Mouse (Mus musculus) midbrain, embryonic 11.5 days (tissue): ENCODE results near the gene Gna14. TPM values are rescaled to one million over a fixed set of nuclear protein-coding genes. Genes with fewer than 3 reads are reported as not detected.
A peak's percentile ranks its signal among the peaks of the same experiment; 100 is the strongest.

Experiments
- ATAC-seq: fragments of 200-750 bp; cut with Nextera tagmentation; 2 replicates; pipeline ENCODE4 v1.8.0; 2017; ENCODE audit warnings: moderate TSS enrichment, moderate library complexity; ENCODE audit not compliant: low FRiP score
- DNase-seq: peaks from one replicate; pipeline ENCODE4 v3.0.0; 2015; ENCODE audit warnings: low spot score; ENCODE audit errors: missing footprints
- H3K27ac ChIP-seq: fragments of 300-500 bp; sonication (generic); 2 replicates; pipeline ENCODE4 v1.5.1; 2014; ENCODE audit warnings: low read depth, low read length
- H3K27me3 ChIP-seq: fragments of 300-500 bp; sonication (generic); 2 replicates; pipeline ENCODE4 v1.6.1; 2014; ENCODE audit warnings: mild to moderate bottlenecking, low read length, moderate library complexity, mixed read lengths; ENCODE audit not compliant: control insufficient read depth, insufficient read depth
- H3K36me3 ChIP-seq: fragments of 300-500 bp; sonication (generic); 2 replicates; pipeline ENCODE4 v1.6.1; 2014; ENCODE audit warnings: mild to moderate bottlenecking, low read length, moderate library complexity, mixed read lengths; ENCODE audit not compliant: control insufficient read depth, insufficient read depth
- H3K4me1 ChIP-seq: fragments of 300-500 bp; sonication (generic); 2 replicates; pipeline ENCODE4 v1.6.1; 2014; ENCODE audit warnings: low read length; ENCODE audit not compliant: control insufficient read depth, insufficient read depth
- H3K4me2 ChIP-seq: fragments of 300-500 bp; sonication (generic); 2 replicates; pipeline ENCODE4 v1.6.1; 2014; ENCODE audit warnings: mild to moderate bottlenecking, moderate library complexity
- H3K4me3 ChIP-seq: fragments of 300-500 bp; sonication (generic); 2 replicates; pipeline ENCODE4 v1.5.1; 2014; ENCODE audit warnings: low read depth, low read length
- H3K9ac ChIP-seq: fragments of 300-500 bp; sonication (generic); 2 replicates; pipeline ENCODE4 v1.6.1; 2014; ENCODE audit warnings: low read length
- H3K9me3 ChIP-seq: fragments of 300-500 bp; sonication (generic); 2 replicates; pipeline ENCODE4 v1.6.1; 2016; ENCODE audit warnings: low read length; ENCODE audit not compliant: control insufficient read depth
- WGBS: fragments of 180-500 bp; shearing (Covaris S2); extraction: QIAGEN DNeasy Blood & Tissue Kit; methylation state at CpG from one replicate; pipeline ENCODE4 v1.1.7; 2014; 5-methylcytosine and 5-hydroxymethylcytosine counted together
- polyA plus RNA-seq: library from polyadenylated mRNA; unstranded; fragments of >200 nt; fragmentation: Nextera tagmentation; extraction: Ambion mirVana; gene quantifications from 2 replicates; pipeline ENCODE4 v1.2.1, GENCODE M21; 2014

Gna14 gene
- polyA plus RNA-seq, 1 experiment from 2014 or later = 0.18 TPM

GRCm38 (mm10) chr19:16580501-16580900 is 144.9 kb downstream of the Gna14 start:
- H3K9me3 ChIP-seq = no peaks in the 10 kb centered on the region
- no peak overlapping the region for H3K4me2 ChIP-seq
- H3K4me1 ChIP-seq = no peaks in the 10 kb centered on the region
- DNase-seq (no peak), ATAC-seq (no peak)
- no peak overlapping the region for H3K9ac ChIP-seq
- 95% methylated on average over 8 of the region's 8 CpGs for WGBS
- no peak overlapping the region for H3K27ac ChIP-seq
- no peaks in the 10 kb centered on the region for H3K27me3 ChIP-seq
- H3K4me3 ChIP-seq = no peak overlapping the region
- H3K36me3 ChIP-seq = no peaks in the 10 kb centered on the region

- WGBS = 93% methylated on average over 7 of the region's 7 CpGs
Observed at GRCm38 (mm10) chr19:16584546-16584945, 149.0 kb downstream of the Gna14 start.

GRCm38 (mm10) chr19:16585379-16585778 is 149.8 kb downstream of the Gna14 start:
- H3K4me2 ChIP-seq = no peak overlapping the region
- no peaks in the 10 kb centered on the region for H3K36me3 ChIP-seq
- no peaks in the 10 kb centered on the region for H3K4me1 ChIP-seq
- H3K4me3 ChIP-seq = no peak overlapping the region
- peak; percentile 86 for DNase-seq
- no peak overlapping the region for H3K27ac ChIP-seq
- no peak for ATAC-seq
- H3K9ac ChIP-seq = no peak overlapping the region
- WGBS = 8% methylated on average over 3 of the region's 3 CpGs
- no peaks in the 10 kb centered on the region for H3K9me3 ChIP-seq
- H3K27me3 ChIP-seq = no peaks in the 10 kb centered on the region

More at GRCm38 (mm10) chr19:16584546-16584945, 149.0 kb downstream of the Gna14 start:
- Histone ChIP-seq H3K27ac (no peak overlapping the region), H3K27me3 (no peaks in the 10 kb centered on the region), H3K9ac (no peak overlapping the region), H3K4me2 (no peak overlapping the region), H3K4me1 (no peaks in the 10 kb centered on the region), H3K4me3 (no peak overlapping the region), H3K36me3 (no peaks in the 10 kb centered on the region), H3K9me3 (no peaks in the 10 kb centered on the region)
- DNase-seq (no peak), ATAC-seq (no peak)

GRCm38 (mm10) chr19:16593256-16593974 is 157.9 kb downstream of the Gna14 start:
- Histone ChIP-seq H3K9ac (no peak overlapping the region), H3K36me3 (no peaks in the 10 kb centered on the region), H3K27ac (no peak overlapping the region), H3K4me2 (no peak overlapping the region), H3K9me3 (no peaks in the 10 kb centered on the region), H3K4me1 (no peaks in the 10 kb centered on the region), H3K4me3 (no peak overlapping the region), H3K27me3 (no peaks in the 10 kb centered on the region)
- no peak for ATAC-seq
- no peak for DNase-seq
- WGBS = 89% methylated on average over 7 of the region's 7 CpGs

- H3K4me1 ChIP-seq = no peaks in the 10 kb centered on the region
- H3K9ac ChIP-seq = no peak overlapping the region
- DNase-seq (no peak), ATAC-seq (no peak)
- no peak overlapping the region for H3K4me2 ChIP-seq
- H3K36me3 ChIP-seq = no peaks in the 10 kb centered on the region
- H3K4me3 ChIP-seq = no peak overlapping the region
- H3K27me3 ChIP-seq = no peaks in the 10 kb centered on the region
- H3K27ac ChIP-seq = no peak overlapping the region
- H3K9me3 ChIP-seq = no peaks in the 10 kb centered on the region
Observed at GRCm38 (mm10) chr19:16593975-16594317, 158.4 kb downstream of the Gna14 start.

- Histone ChIP-seq H3K9me3 (no peaks in the 10 kb centered on the region), H3K4me3 (no peak overlapping the region), H3K4me1 (peaks cover 3% of the 10 kb centered on the region; the same call in 1 of the 2 replicates), H3K36me3 (no peaks in the 10 kb centered on the region), H3K27me3 (no peaks in the 10 kb centered on the region), H3K9ac (no peak overlapping the region), H3K4me2 (no peak overlapping the region), H3K27ac (no peak overlapping the region)
- ATAC-seq (no peak), DNase-seq (no peak)
- WGBS = 87% methylated on average over 6 of the region's 6 CpGs
Observed at GRCm38 (mm10) chr19:16597216-16597615, 161.7 kb downstream of the Gna14 start.

GRCm38 (mm10) chr19:16598653-16599297 is 163.2 kb downstream of the Gna14 start:
- Histone ChIP-seq H3K27me3 (no peaks in the 10 kb centered on the region), H3K36me3 (no peaks in the 10 kb centered on the region), H3K9ac (no peak overlapping the region), H3K4me3 (no peak overlapping the region), H3K4me1 (peaks cover 3% of the 10 kb centered on the region; the same call in 1 of the 2 replicates), H3K9me3 (no peaks in the 10 kb centered on the region), H3K4me2 (no peak overlapping the region), H3K27ac (no peak overlapping the region)
- WGBS = 56% methylated on average over 11 of the region's 11 CpGs
- DNase-seq (peak; percentile 87), ATAC-seq (peak; percentile 68)

- peak; percentile 82 for ATAC-seq
- 20% methylated on average over 9 of the region's 9 CpGs for WGBS
- Histone ChIP-seq H3K27me3 (no peaks in the 10 kb centered on the region), H3K4me3 (no peak overlapping the region), H3K36me3 (no peaks in the 10 kb centered on the region), H3K4me1 (peaks cover 3% of the 10 kb centered on the region; the same call in 1 of the 2 replicates), H3K9me3 (no peaks in the 10 kb centered on the region), H3K9ac (no peak overlapping the region), H3K27ac (no peak overlapping the region), H3K4me2 (no peak overlapping the region)
- DNase-seq = peak; percentile 97
Observed at GRCm38 (mm10) chr19:16599298-16599970, 163.9 kb downstream of the Gna14 start.

- Histone ChIP-seq H3K4me3 (no peak overlapping the region), H3K27ac (no peak overlapping the region), H3K9ac (no peak overlapping the region), H3K4me1 (peaks cover 3% of the 10 kb centered on the region; the same call in 1 of the 2 replicates), H3K27me3 (no peaks in the 10 kb centered on the region), H3K36me3 (no peaks in the 10 kb centered on the region), H3K9me3 (no peaks in the 10 kb centered on the region), H3K4me2 (no peak overlapping the region)
- DNase-seq (no peak), ATAC-seq (no peak)
- WGBS = 82% methylated on average over 8 of the region's 8 CpGs
Observed at GRCm38 (mm10) chr19:16602026-16602425, 166.5 kb downstream of the Gna14 start.
